Mouse (Mus musculus) c-Kit-positive CD71-positive TER-119-positive erythroid progenitor cells, embryonic 14.5 days (primary cell): Measurements from ENCODE around the gene Wnt11.

Experiments used
- DNase-seq: peaks from one replicate; pipeline ENCODE4 v3.0.0-alpha.2; 2013; ENCODE audit warnings: low spot score

Wnt11 gene

DNA sequence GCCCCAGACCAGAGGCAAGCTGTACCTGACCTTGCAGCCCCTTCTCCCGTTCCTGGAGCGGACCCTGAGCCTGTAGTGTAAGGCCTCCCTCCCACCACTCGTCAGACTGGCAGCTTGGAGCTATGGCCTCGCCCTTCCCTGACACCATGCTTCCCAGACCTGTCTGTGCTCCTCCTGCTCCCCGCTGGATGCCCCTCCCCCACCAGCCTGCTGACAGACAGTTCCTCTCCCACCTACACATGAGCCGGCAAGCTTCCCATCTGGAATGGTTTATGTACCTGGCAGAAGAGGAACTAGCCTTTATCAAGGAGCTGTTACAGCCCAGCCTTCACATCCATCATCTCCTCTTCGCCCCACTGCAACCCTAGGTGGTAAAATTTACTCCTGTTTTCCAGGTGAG is 6.0 kb upstream of the Wnt11 start:
- no peak for DNase-seq

GRCm38 (mm10) chr7:98831290-98831689 is 3.6 kb upstream of the Wnt11 start:
- no peak for DNase-seq

DNA sequence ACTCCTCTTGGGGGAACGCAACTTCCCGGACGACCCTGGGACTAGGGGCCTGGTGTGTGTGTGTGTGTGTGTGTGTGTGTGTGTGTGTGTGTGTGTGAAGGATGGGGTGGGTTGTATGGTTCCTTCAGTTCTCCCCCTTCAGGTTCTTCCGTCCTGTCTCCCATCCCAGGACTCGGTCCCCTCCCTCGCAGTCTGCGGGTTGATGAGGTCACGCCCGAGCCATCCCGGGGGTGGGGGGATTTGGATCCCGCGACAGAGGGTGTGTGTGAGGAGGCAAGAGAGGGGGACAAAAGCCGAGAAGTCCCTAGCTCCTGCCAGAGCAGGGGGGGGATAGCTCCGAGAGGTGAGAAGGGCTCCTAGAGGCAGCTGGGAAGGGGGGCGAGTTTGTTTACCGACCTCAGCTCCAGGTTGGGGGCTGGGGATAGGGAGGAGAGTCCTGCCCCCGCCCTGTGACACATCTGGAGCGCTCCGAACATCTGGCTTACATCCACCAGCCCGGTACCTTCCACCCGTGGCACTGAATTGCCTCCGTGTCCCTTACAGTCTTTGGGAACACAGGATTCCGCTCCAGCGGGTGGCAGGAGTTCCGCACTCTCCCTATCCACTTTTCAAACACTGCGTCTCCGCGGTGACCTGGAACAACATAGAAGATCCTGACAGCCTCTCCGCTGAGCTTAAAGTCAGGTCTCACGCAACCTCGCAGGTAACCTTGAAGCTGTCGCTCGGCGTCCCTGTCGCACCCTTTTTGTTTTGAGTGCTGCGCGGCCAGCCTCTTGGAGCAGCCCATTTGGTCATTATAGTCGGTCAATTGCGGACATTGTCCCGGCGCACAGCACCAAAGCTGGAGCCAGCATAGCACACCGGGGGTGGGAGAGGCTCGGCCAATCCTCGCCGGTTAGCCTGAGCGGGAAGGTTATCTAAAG is 868 bp downstream of the Wnt11 start:
- no peak for DNase-seq

DNA sequence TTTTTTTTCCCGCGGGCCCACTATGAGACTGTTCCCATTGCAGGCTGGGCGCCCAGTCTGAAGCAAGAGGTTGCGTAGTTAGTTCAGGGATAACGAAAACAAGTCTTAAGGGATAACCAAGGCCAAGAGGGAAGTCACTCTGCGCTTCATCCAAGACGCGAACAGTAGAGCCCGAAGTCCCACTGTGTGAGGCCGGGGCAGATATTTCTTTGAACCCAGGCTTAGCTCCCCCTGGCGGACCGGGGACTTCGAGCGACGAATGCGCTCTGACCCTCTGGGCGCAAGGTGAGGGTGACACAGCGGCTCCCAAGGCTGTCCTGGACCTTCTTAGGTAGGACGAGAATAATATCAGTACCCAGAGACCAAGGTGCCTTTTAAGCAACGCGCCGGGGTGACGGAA is 1.7 kb downstream of the Wnt11 start:
- DNase-seq: peak; percentile 18

GRCm38 (mm10) chr7:98837901-98838300 is 3.0 kb downstream of the Wnt11 start:
- peak; percentile 15 for DNase-seq

DNA sequence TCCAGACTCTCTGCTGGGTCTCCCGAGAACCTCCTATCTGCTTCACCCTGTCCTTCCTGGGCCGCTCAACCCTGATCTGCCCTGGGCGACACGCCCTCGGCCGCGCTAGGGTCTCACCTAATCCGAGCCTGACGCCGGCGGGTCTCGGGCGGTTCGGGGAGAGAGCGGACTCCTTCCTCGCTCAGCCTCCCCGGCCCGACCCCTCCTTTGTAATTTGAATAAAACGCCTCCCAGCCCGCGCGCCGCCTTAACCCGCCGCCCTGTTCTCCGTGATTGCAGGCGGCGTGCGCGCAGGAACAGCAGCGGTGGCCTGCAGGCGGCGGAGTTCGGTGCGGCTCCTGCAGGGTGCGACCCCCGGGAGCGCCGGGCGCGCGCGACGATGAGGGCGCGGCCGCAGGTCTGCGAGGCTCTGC is 3.8 kb downstream of the Wnt11 start:
- DNase-seq: no peak

GRCm38 (mm10) chr7:98839312-98839711 is 4.4 kb downstream of the Wnt11 start:
- DNase-seq: no peak

DNA sequence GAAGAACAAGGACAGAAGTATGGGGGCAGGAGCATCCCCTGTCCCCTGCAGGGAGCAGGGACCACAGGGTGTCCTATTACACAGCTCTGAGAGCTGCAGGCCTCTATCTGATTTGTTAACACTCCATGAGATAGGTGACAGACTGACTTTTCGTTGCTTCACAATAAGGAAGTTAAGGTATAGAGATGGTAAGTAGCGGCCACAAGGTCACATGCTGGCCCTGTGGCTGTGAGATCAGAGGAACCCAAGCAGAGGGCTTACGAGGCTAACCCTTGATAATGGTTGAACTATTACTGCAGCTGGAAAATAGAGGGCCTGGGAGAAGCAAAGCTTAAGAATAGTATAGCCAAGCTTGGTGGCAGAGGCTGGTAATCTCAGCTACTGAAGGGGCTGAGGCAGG is 5.9 kb downstream of the Wnt11 start:
- no peak for DNase-seq

GRCm38 (mm10) chr7:98841802-98842201 is 6.9 kb downstream of the Wnt11 start:
- no peak for DNase-seq

DNA sequence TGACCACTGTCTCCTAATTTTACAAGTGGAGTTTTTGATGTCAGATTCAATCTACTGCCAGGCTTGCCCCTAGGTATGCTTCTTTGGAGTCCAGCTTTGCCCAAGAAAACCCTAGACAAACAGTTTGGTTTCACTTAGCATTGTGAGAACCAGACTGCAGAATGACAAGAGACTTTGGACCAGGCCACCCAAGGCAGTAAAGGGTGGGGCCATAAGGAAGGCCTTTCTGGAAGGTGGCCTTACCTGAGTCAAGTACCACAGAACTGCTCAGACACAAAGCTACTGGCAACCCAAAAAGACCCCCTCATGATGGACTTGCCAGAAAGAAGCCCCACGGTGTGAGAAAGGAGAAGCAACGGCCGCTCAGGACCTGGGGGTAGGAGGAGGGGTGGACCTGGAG is 8.1 kb downstream of the Wnt11 start:
- no peak for DNase-seq

DNA sequence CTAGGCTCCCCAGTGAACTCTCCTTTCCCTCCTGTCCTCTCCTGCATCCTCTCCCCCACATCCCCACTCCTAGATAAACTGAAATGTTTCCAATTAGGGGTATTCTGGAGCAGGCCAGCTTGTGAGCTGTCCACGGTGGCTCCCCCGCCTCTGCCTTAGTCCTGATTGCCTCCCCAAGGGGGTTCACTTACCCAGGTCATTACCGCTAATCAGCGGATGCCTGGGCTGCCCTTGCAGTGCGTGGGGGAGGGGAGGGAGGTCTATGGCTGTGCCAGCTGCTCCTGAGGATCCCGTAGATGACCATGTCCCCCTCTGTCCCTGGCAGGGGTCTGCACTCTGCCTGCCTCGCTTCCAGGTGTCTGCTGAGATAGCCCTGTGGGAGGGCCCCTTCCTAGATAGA is 8.7 kb downstream of the Wnt11 start:
- DNase-seq: no peak

- DNase-seq: no peak
Measured at GRCm38 (mm10) chr7:98848899-98849640, 14.2 kb downstream of the Wnt11 start.

GRCm38 (mm10) chr7:98850388-98850787 is 15.5 kb downstream of the Wnt11 start:
- DNase-seq: no peak

DNA sequence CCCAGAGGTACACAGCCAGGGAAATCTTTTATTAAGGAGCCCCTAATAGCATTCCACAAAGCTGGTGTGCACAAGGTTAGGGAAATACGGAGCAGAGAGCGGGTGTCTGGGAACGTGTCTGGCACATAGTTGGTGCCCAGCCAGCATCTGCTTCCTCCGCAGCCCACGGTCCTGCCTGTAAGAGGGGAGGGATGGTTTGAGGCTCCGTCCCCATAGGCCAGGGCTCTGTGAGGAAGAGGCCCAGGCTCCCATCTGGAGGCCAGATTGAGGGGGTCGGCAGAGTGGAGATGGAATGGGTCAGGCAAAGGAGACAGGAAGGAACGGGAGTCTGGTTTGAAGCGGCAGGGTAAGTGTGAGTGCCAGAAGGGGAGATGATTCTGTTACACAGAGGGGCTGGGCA is 16.3 kb downstream of the Wnt11 start:
- no peak for DNase-seq

DNA sequence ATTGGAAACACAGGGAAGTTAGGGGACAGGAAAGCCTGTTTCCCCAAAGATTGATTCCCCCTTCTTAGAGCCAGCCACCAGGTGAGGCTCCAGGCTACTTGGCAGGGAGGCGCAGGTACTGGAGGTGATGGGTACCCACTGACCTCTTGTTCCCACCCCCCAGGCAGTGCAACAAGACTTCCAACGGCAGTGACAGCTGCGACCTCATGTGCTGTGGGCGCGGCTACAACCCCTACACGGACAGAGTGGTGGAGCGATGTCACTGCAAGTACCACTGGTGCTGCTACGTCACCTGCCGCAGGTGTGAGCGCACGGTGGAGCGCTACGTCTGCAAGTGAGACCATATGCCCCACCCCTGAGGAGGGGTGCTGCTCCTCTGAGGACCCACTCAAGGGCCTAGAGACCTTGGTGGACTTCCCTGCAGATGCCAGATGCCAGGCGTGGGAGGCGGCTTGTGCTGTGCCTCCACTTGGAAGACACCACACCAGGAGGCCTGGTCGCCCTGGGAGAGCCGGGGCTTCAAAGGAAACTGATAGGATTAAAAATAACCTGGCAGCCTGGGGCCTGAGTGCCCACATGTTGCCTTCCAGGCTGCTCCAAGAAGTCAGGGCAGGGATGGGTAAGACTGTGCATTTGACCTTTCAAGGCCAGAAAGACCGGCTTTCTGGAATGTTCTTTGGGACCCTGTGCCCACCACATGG is 18.2 kb downstream of the Wnt11 start:
- no peak for DNase-seq

DNA sequence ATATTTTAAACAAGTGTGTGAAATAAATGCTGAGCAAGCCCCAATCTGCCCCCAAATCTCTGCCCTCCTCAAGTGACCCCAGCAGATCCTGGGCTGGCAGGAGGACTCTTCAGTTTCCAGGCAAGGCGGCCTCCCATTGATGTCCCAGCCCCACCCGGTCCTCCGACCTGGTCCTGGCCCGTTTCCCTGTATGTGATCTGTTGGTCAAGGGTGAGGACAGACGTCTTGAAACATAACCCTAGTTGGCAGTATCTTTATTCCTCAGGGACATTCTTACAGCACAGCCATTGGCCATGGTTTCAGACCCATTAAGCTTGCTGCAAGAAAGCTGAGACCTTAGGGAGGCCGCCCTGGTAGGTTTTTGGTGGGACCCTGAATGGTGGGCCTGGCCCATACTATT is 18.9 kb downstream of the Wnt11 start:
- DNase-seq: no peak

GRCm38 (mm10) chr7:98855388-98855787 is 20.5 kb downstream of the Wnt11 start:
- no peak for DNase-seq

GRCm38 (mm10) chr7:98856128-98856527 is 21.2 kb downstream of the Wnt11 start:
- no peak for DNase-seq

GRCm38 (mm10) chr7:98857094-98857493 is 22.2 kb downstream of the Wnt11 start:
- DNase-seq: no peak

GRCm38 (mm10) chr7:98861002-98861401 is 26.1 kb downstream of the Wnt11 start:
- no peak for DNase-seq

DNA sequence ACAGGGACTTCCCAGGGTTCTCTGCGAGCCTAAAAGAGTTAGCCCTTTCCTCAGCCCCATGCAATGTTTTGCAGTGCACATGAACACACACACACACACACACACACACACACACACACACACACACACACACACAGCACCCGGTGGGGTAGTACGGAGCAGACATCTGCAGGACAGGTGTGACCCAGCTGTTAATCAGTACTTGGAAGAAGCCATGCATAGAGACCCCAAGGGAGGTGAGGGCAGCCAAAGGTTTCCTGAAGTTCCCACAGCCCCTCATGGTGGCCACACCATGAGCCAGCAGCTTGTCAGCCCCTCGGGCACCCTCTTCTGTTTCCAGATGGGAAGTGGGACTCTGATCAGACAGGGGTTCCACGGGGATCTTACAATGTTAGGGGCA is 28.1 kb downstream of the Wnt11 start:
- DNase-seq: no peak

DNA sequence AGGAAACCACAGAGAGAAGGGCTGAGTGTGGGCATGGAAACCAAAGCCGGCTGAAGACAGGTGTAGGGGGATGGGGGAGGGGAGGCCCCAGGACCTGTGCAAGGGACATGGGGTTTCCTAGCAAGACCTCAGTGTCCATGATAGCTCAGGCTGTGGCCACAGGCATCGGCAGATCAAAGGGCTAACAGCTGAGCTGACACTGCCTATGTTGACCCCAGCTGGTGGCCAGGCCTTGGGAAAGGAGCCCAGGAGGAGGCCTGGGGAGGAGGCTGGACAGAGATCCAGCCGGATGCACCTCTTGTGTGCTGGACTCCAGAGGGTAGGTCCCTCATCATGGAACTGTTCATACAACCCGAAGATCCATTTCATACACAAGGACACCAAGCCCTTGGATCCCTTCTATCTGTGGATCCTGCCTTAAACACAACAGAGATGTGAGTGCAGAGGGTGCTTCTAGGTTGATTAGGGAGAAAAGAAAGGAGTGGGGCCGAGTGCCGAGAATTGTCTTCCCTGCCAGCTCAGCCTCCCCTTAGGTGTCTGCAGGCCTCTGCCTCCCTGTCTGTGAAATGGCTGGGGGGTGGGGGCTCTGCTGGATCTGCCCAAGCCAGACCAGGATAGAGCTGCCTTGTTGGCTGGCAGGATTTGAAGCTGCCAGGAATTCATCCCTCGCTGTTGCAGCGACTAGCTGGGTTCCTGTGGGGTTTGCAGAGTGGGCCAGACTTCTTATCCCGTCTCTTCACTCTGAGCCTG is 29.2 kb downstream of the Wnt11 start:
- no peak for DNase-seq
